Comparison of ENCODE assay signal across 25 mouse cellular contexts in the genomic region with DNA sequence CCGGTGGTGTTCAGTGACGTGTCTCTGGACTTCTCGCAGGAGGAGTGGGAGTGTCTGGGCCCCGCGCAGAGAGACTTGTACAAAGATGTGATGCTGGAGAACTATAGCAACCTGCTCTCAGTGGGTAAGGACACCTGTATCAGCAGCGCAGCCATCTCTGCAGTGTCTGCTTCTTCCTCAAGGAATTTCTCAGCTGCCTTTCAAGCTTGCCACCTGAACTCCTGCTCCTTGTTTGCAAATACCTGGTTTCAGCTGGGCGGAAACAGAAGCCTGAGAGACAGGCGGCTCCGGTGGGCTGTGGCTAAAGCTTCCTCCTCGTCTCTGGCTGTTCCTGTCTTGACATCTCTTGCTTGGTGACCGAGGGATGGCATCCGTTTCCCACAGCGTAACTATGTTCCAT. TPM values are rescaled to one million over a fixed set of nuclear protein-coding genes. Genes with fewer than 3 reads are reported as not detected.
DNase-seq lines count a peak whose midpoint lies in the region; ATAC-seq and TF ChIP-seq lines count a peak whose summit lies in the region.
"Had no signal": no experiment of that assay in that cellular context is flagged by ENCODE, and none has a peak within 500 bp of the region (broad histone marks: within the 10 kb centered on the region; RNA-seq: fewer than 3 reads in every experiment).

No protein-coding gene starts in this region.

- DNase-seq in midbrain, embryonic 11.5 days (ENCODE audit: low spot score, missing footprints), result peak; percentile 73
- DNase-seq in midbrain, embryonic 10.5 days (ENCODE audit: low spot score), result no peak
- DNase-seq in ES-CJ7 (ENCODE audit: low read depth, low spot score) (peak; percentile 22), R1 (ENCODE audit: low read depth, low spot score) (peak; percentile 59)
- no peak for DNase-seq in liver, postnatal 0 days
- DNase-seq in forebrain, postnatal 0 days, result no peak
- no peak for DNase-seq in cerebellum, postnatal 4 days (ENCODE audit: low spot score in 2 of 2)
- DNase-seq: adrenal gland, adult 8-10 months; adrenal gland, postnatal 14 days; adrenal gland, postnatal 36 days; cerebellum, adult 11-12 months; cerebellum, adult 2 months; cerebellum, adult 9-10 months; cerebellum, postnatal 10 days; cerebellum, postnatal 25 days; embryo, embryonic 11 days had no signal

- H3K4me1 ChIP-seq in midbrain, embryonic 11.5 days (ENCODE audit: control insufficient read depth, insufficient read depth, low read length), result peaks cover 10% of the 10 kb centered on the region
- H3K4me1 ChIP-seq in midbrain, embryonic 10.5 days, result peaks cover 18% of the 10 kb centered on the region
- no peaks in the 10 kb centered on the region for H3K4me1 ChIP-seq in liver, postnatal 0 days (ENCODE audit: insufficient read depth)
- H3K4me1 ChIP-seq in forebrain, postnatal 0 days (ENCODE audit: insufficient read depth), result 0 out of 2 replicates have a peak, but pooled peaks cover 1% of the 10 kb centered on the region

- H3K4me2 ChIP-seq in midbrain, embryonic 11.5 days, result no peak overlapping the region
- H3K4me2 ChIP-seq in liver, postnatal 0 days (ENCODE audit: low read depth, low read length), result no peak overlapping the region
- no peak overlapping the region for H3K4me2 ChIP-seq in forebrain, postnatal 0 days (ENCODE audit: low read depth)
- H3K4me2 ChIP-seq: embryonic facial prominence, embryonic 13.5 days; embryonic facial prominence, embryonic 15.5 days; forebrain, embryonic 12.5 days had no signal

- H3K9ac ChIP-seq in midbrain, embryonic 11.5 days (ENCODE audit: low read length), result no peak overlapping the region
- no peak overlapping the region for H3K9ac ChIP-seq in liver, postnatal 0 days (replicated peaks)
- no peak overlapping the region for H3K9ac ChIP-seq in forebrain, postnatal 0 days
- H3K9ac ChIP-seq: embryonic facial prominence, embryonic 13.5 days; embryonic facial prominence, embryonic 15.5 days; forebrain, embryonic 12.5 days had no signal

- TF ChIP-seq CTCF in liver, postnatal 0 days (IDR thresholded peaks at IDR 0.05; ENCODE audit: low read depth), result no peak
- TF ChIP-seq CTCF in forebrain, postnatal 0 days (IDR thresholded peaks at IDR 0.05; ENCODE audit: low read depth), result no peak

- H3K4me3 ChIP-seq in midbrain, embryonic 11.5 days (ENCODE audit: low read depth, low read length), result no peak overlapping the region
- no peak overlapping the region for H3K4me3 ChIP-seq in midbrain, embryonic 10.5 days
- no peak overlapping the region for H3K4me3 ChIP-seq in liver, postnatal 0 days (ENCODE audit: low read depth, low read length)
- H3K4me3 ChIP-seq in forebrain, postnatal 0 days (ENCODE audit: low read depth, low read length), result no peak overlapping the region
- H3K4me3 ChIP-seq: embryonic facial prominence, embryonic 13.5 days; embryonic facial prominence, embryonic 15.5 days; erythroblast, embryonic 14.5 days; forebrain, embryonic 10.5 days; forebrain, embryonic 12.5 days had no signal

- WGBS in midbrain, embryonic 11.5 days, result 95% methylated on average over 13 of the region's 13 CpGs
- 96% methylated on average over 13 of the region's 13 CpGs for WGBS in midbrain, embryonic 10.5 days
- 88% methylated on average over 13 of the region's 13 CpGs for WGBS in liver, postnatal 0 days (ENCODE audit: insufficient replicate concordance)
- WGBS in forebrain, postnatal 0 days, result 94% methylated on average over 13 of the region's 13 CpGs

- peaks cover 29% of the 10 kb centered on the region for H3K36me3 ChIP-seq in midbrain, embryonic 11.5 days (ENCODE audit: control insufficient read depth, insufficient read depth, low read length)
- peaks cover 63% of the 10 kb centered on the region for H3K36me3 ChIP-seq in midbrain, embryonic 10.5 days
- peaks cover 18% of the 10 kb centered on the region for H3K36me3 ChIP-seq in liver, postnatal 0 days (replicated peaks; ENCODE audit: insufficient read depth, low read length)
- peaks cover 39% of the 10 kb centered on the region for H3K36me3 ChIP-seq in forebrain, postnatal 0 days (ENCODE audit: insufficient read depth)

- no peaks in the 10 kb centered on the region for H3K9me3 ChIP-seq in midbrain, embryonic 11.5 days (ENCODE audit: control insufficient read depth, low read length)
- peaks cover 13% of the 10 kb centered on the region for H3K9me3 ChIP-seq in midbrain, embryonic 10.5 days (replicated peaks)
- H3K9me3 ChIP-seq in liver, postnatal 0 days (ENCODE audit: low read length), result peaks cover 8% of the 10 kb centered on the region; the same call in 1 of the 2 replicates
- no peaks in the 10 kb centered on the region for H3K9me3 ChIP-seq in forebrain, postnatal 0 days (ENCODE audit: low read length)
- H3K9me3 ChIP-seq: forebrain, embryonic 12.5 days had no signal

- H3K27ac ChIP-seq in midbrain, embryonic 11.5 days (ENCODE audit: low read depth, low read length), result no peak overlapping the region
- H3K27ac ChIP-seq in midbrain, embryonic 10.5 days (replicated peaks), result no peak overlapping the region
- no peak overlapping the region for H3K27ac ChIP-seq in liver, postnatal 0 days (ENCODE audit: low read depth)
- no peak overlapping the region for H3K27ac ChIP-seq in forebrain, postnatal 0 days (ENCODE audit: low read depth, low read length)
- H3K27ac ChIP-seq: embryonic facial prominence, embryonic 13.5 days; embryonic facial prominence, embryonic 15.5 days; forebrain, embryonic 10.5 days; forebrain, embryonic 12.5 days had no signal

- H3K27me3 ChIP-seq in midbrain, embryonic 11.5 days (ENCODE audit: control insufficient read depth, insufficient read depth, low read length), result no peaks in the 10 kb centered on the region
- H3K27me3 ChIP-seq in midbrain, embryonic 10.5 days (ENCODE audit: low read depth, poor library complexity, severe bottlenecking), result no peaks in the 10 kb centered on the region
- H3K27me3 ChIP-seq in liver, postnatal 0 days (ENCODE audit: insufficient read depth, low read length), result no peaks in the 10 kb centered on the region
- no peaks in the 10 kb centered on the region for H3K27me3 ChIP-seq in forebrain, postnatal 0 days (ENCODE audit: insufficient read depth, low read length)
- H3K27me3 ChIP-seq: embryonic facial prominence, embryonic 13.5 days; embryonic facial prominence, embryonic 15.5 days; forebrain, embryonic 12.5 days; Patski had no signal

- TF ChIP-seq EP300 in liver, postnatal 0 days (IDR thresholded peaks at IDR 0.05; ENCODE audit: low read depth), result no peak

- no peak for ATAC-seq in midbrain, embryonic 11.5 days (ENCODE audit: low FRiP score)
- no peak for ATAC-seq in liver, postnatal 0 days
- no peak for ATAC-seq in forebrain, postnatal 0 days
- ATAC-seq: activated CD4-positive, CD25-positive, alpha-beta regulatory T cell, adult 4 months; forebrain, embryonic 14.5 days; forebrain, embryonic 16.5 days; Patski had no signal

RNA-seq across cellular contexts. Expression of a gene that starts 4.1 kb away (rescaled TPM):
- polyA plus RNA-seq in midbrain, embryonic 11.5 days (2014; fragmentation: Nextera tagmentation; extraction: Ambion mirVana), result 8.6 and 10.8 TPM in 2 replicates
- polyA plus RNA-seq in midbrain, embryonic 10.5 days (2016; fragmentation: Nextera tagmentation; extraction: Ambion mirVana), result 5.4 and 7.3 TPM in 2 replicates
- polyA plus RNA-seq in liver, postnatal 0 days (2015; fragmentation: Nextera tagmentation; extraction: Ambion mirVana), result 0.59 and 0.60 TPM in 2 replicates
- 9.5 and 11.5 TPM in 2 replicates for total RNA-seq in forebrain, postnatal 0 days (2014; rRNA removed)
- polyA plus RNA-seq in forebrain, postnatal 0 days (2015; fragmentation: Nextera tagmentation; extraction: Ambion mirVana), result 3.0 and 3.9 TPM in 2 replicates
- polyA plus RNA-seq: erythroblast, embryonic 14.5 days had no signal

RNA-seq across cellular contexts. Expression of a gene that starts 5.8 kb away (rescaled TPM):
- polyA plus RNA-seq in midbrain, embryonic 11.5 days (2014; fragmentation: Nextera tagmentation; extraction: Ambion mirVana), result 14.7 and 15.3 TPM in 2 replicates
- polyA plus RNA-seq in midbrain, embryonic 10.5 days (2016; fragmentation: Nextera tagmentation; extraction: Ambion mirVana), result 10.6 and 12.8 TPM in 2 replicates
- polyA plus RNA-seq in liver, postnatal 0 days (2015; fragmentation: Nextera tagmentation; extraction: Ambion mirVana), result 1.5 TPM in 2 replicates
- 19.5 and 20.3 TPM in 2 replicates for total RNA-seq in forebrain, postnatal 0 days (2014; rRNA removed)
- polyA plus RNA-seq in forebrain, postnatal 0 days (2015; fragmentation: Nextera tagmentation; extraction: Ambion mirVana), result 8.0 and 9.4 TPM in 2 replicates

RNA-seq across cellular contexts. Expression of a gene that starts 41.7 kb away (rescaled TPM):
- 10.6 and 12.6 TPM in 2 replicates for polyA plus RNA-seq in midbrain, embryonic 11.5 days (2014; fragmentation: Nextera tagmentation; extraction: Ambion mirVana)
- 12.7 and 15.8 TPM in 2 replicates for polyA plus RNA-seq in midbrain, embryonic 10.5 days (2016; fragmentation: Nextera tagmentation; extraction: Ambion mirVana)
- 1.1 and 1.8 TPM in 2 replicates for polyA plus RNA-seq in liver, postnatal 0 days (2015; fragmentation: Nextera tagmentation; extraction: Ambion mirVana)
- total RNA-seq in forebrain, postnatal 0 days (2014; rRNA removed), result 11.9 and 14.4 TPM in 2 replicates
- 6.6 and 15.8 TPM in 2 replicates for polyA plus RNA-seq in forebrain, postnatal 0 days (2015; fragmentation: Nextera tagmentation; extraction: Ambion mirVana)

RNA-seq across cellular contexts. Expression of a gene that starts 52.4 kb away (rescaled TPM):
- polyA plus RNA-seq in midbrain, embryonic 11.5 days (2014; fragmentation: Nextera tagmentation; extraction: Ambion mirVana), result 10.3 and 12.1 TPM in 2 replicates
- 8.8 and 9.3 TPM in 2 replicates for polyA plus RNA-seq in midbrain, embryonic 10.5 days (2016; fragmentation: Nextera tagmentation; extraction: Ambion mirVana)
- polyA plus RNA-seq in liver, postnatal 0 days (2015; fragmentation: Nextera tagmentation; extraction: Ambion mirVana), result 0.59 and 0.87 TPM in 2 replicates
- 26.9 and 27.1 TPM in 2 replicates for total RNA-seq in forebrain, postnatal 0 days (2014; rRNA removed)
- polyA plus RNA-seq in forebrain, postnatal 0 days (2015; fragmentation: Nextera tagmentation; extraction: Ambion mirVana), result 9.9 and 15.5 TPM in 2 replicates
- polyA plus RNA-seq: erythroblast, embryonic 14.5 days had no signal

RNA-seq across cellular contexts. Expression of a gene that starts 58.7 kb away (rescaled TPM):
- polyA plus RNA-seq in midbrain, embryonic 11.5 days (2014; fragmentation: Nextera tagmentation; extraction: Ambion mirVana), result 12.5 and 12.6 TPM in 2 replicates
- polyA plus RNA-seq in midbrain, embryonic 10.5 days (2016; fragmentation: Nextera tagmentation; extraction: Ambion mirVana), result 9.7 and 10.3 TPM in 2 replicates
- 0.39 and 0.42 TPM in 2 replicates for polyA plus RNA-seq in liver, postnatal 0 days (2015; fragmentation: Nextera tagmentation; extraction: Ambion mirVana)
- total RNA-seq in forebrain, postnatal 0 days (2014; rRNA removed), result 12.7 and 18.3 TPM in 2 replicates
- 8.8 and 12.4 TPM in 2 replicates for polyA plus RNA-seq in forebrain, postnatal 0 days (2015; fragmentation: Nextera tagmentation; extraction: Ambion mirVana)
- polyA plus RNA-seq: erythroblast, embryonic 14.5 days had no signal

Comparison
In these comparisons a context has a peak if more than half of its experiments do, and no peak if none do; other contexts are left out.
1. DNase-seq: peak in midbrain, embryonic 11.5 days (single experiment), ES-CJ7 (single experiment) and R1 (single experiment); none in midbrain, embryonic 10.5 days (single experiment), liver, postnatal 0 days (single experiment), forebrain, postnatal 0 days (single experiment) and cerebellum, postnatal 4 days (0 of 2).